Mouse (Mus musculus) embryonic facial prominence, embryonic 14.5 days (tissue): ENCODE measurements around the gene Gtsf1. TPM values are rescaled to one million over a fixed set of nuclear protein-coding genes. Genes with fewer than 3 reads are reported as not detected.

Experiments
- ATAC-seq: fragments of 200-750 bp; cut with Nextera tagmentation; 2 replicates; pipeline ENCODE4 v1.8.0; 2017; ENCODE audit warnings: low read depth, moderate number of reproducible peaks, moderate TSS enrichment
- DNase-seq: peaks from one replicate; pipeline ENCODE4 v3.0.0-alpha.2; 2015; ENCODE audit warnings: low spot score
- H3K27ac ChIP-seq: fragments of 300-500 bp; sonication (generic); replicated peaks from 2 replicates; pipeline ENCODE4 v1.5.1; 2014; ENCODE audit warnings: low read depth, mild to moderate bottlenecking, low read length, moderate library complexity
- H3K27me3 ChIP-seq: fragments of 300-500 bp; sonication (generic); replicated peaks from 2 replicates; pipeline ENCODE4 v1.6.1; 2014; ENCODE audit warnings: low read length; ENCODE audit not compliant: control insufficient read depth, insufficient read depth
- H3K36me3 ChIP-seq: fragments of 300-500 bp; sonication (generic); 2 replicates; pipeline ENCODE4 v1.6.1; 2014; ENCODE audit warnings: low read length, mixed read lengths; ENCODE audit not compliant: control insufficient read depth, insufficient read depth
- H3K4me1 ChIP-seq: fragments of 300-500 bp; sonication (generic); 2 replicates; pipeline ENCODE4 v1.6.1; 2014; ENCODE audit warnings: antibody characterized with exemption, low read length; ENCODE audit not compliant: control insufficient read depth, insufficient read depth
- H3K4me2 ChIP-seq: fragments of 300-500 bp; sonication (generic); 2 replicates; pipeline ENCODE4 v1.6.1; 2014; ENCODE audit warnings: low read depth, mild to moderate bottlenecking, low read length, moderate library complexity, mixed read lengths
- H3K4me3 ChIP-seq: fragments of 300-500 bp; sonication (generic); 2 replicates; pipeline ENCODE4 v1.5.1; 2014; ENCODE audit warnings: low read depth, mild to moderate bottlenecking, low read length
- H3K9ac ChIP-seq: fragments of 300-500 bp; sonication (generic); 2 replicates; pipeline ENCODE4 v1.6.1; 2014; ENCODE audit warnings: low read depth, mild to moderate bottlenecking, low read length, moderate library complexity, mixed read lengths
- H3K9me3 ChIP-seq: fragments of 300-500 bp; sonication (generic); 2 replicates; pipeline ENCODE4 v1.6.1; 2016; ENCODE audit warnings: low read length; ENCODE audit not compliant: control insufficient read depth
- WGBS: fragments of 180-500 bp; shearing (Covaris S2); extraction: QIAGEN DNeasy Blood & Tissue Kit; methylation state at CpG from one replicate; pipeline ENCODE4 v1.1.7; 2014; 5-methylcytosine and 5-hydroxymethylcytosine counted together
- polyA plus RNA-seq: library from polyadenylated mRNA; unstranded; fragments of >200 nt; fragmentation: Nextera tagmentation; extraction: Ambion mirVana; gene quantifications from 2 replicates; pipeline ENCODE4 v1.2.1, GENCODE M21; 2014

The Gtsf1 gene
- polyA plus RNA-seq, 1 experiment from 2014 or later = not detected

- H3K4me3 ChIP-seq = peak overlapping the region; percentile 99
- no peak for ATAC-seq
- peak overlapping the region; percentile 93; the same call in 1 of the 2 replicates for H3K27ac ChIP-seq
- peak overlapping the region; percentile 78 for H3K4me2 ChIP-seq
- peak overlapping the region; percentile 94 for H3K9ac ChIP-seq
- no peak for DNase-seq
- H3K4me1 ChIP-seq = peaks cover 17% of the 10 kb centered on the region
- no peaks in the 10 kb centered on the region for H3K27me3 ChIP-seq
- H3K9me3 ChIP-seq = no peaks in the 10 kb centered on the region
- no peaks in the 10 kb centered on the region for H3K36me3 ChIP-seq
- WGBS = 46% methylated on average over 4 of the region's 4 CpGs
Measured at GRCm38 (mm10) chr15:103364761-103365160, 65.5 kb downstream of the Gtsf1 start.

DNA sequence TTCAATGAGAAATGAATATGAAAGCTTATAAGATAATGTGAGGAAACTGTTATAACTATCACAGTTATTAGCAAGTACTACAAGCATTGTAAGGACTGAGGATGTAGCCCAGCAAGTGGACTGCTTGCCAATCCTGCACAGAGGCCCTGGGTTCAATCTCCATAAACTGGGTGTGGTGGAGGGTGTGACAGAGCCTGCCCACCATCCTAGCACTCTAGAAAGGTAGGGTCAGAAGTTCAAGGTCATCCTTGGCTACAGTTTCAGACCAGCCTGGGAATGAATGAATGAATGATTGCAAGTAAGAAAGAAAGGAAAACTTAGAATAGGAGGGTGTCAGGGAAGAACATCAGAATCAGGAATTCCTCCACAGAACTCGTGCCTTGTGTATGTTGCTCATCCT lies 66.5 kb downstream of the Gtsf1 start:
- no peak for DNase-seq
- Histone ChIP-seq H3K27ac (no peak overlapping the region), H3K4me1 (peaks cover 25% of the 10 kb centered on the region), H3K4me3 (no peak overlapping the region), H3K4me2 (no peak overlapping the region), H3K9ac (no peak overlapping the region), H3K36me3 (no peaks in the 10 kb centered on the region), H3K9me3 (no peaks in the 10 kb centered on the region), H3K27me3 (no peaks in the 10 kb centered on the region)
- ATAC-seq = no peak
- 71% methylated on average over 1 of the region's 1 CpGs for WGBS

GRCm38 (mm10) chr15:103362950-103363349 lies 67.3 kb downstream of the Gtsf1 start:
- H3K9me3 ChIP-seq = no peaks in the 10 kb centered on the region
- no peak overlapping the region for H3K4me3 ChIP-seq
- no peaks in the 10 kb centered on the region for H3K36me3 ChIP-seq
- DNase-seq (no peak), ATAC-seq (no peak)
- no peaks in the 10 kb centered on the region for H3K27me3 ChIP-seq
- H3K27ac ChIP-seq = no peak overlapping the region
- 89% methylated on average over 3 of the region's 3 CpGs for WGBS
- H3K9ac ChIP-seq = no peak overlapping the region
- peaks cover 31% of the 10 kb centered on the region for H3K4me1 ChIP-seq
- H3K4me2 ChIP-seq = no peak overlapping the region

GRCm38 (mm10) chr15:103362333-103362732 lies 67.9 kb downstream of the Gtsf1 start:
- Histone ChIP-seq H3K36me3 (no peaks in the 10 kb centered on the region), H3K27me3 (no peaks in the 10 kb centered on the region), H3K27ac (no peak overlapping the region), H3K4me1 (peaks cover 31% of the 10 kb centered on the region), H3K4me3 (no peak overlapping the region), H3K4me2 (no peak overlapping the region), H3K9me3 (no peaks in the 10 kb centered on the region), H3K9ac (no peak overlapping the region)
- DNase-seq (no peak), ATAC-seq (no peak)
- 90% methylated on average over 6 of the region's 7 CpGs for WGBS

GRCm38 (mm10) chr15:103361269-103361668 lies 69.0 kb downstream of the Gtsf1 start:
- WGBS = 53% methylated on average over 1 of the region's 1 CpGs
- H3K36me3 ChIP-seq = peaks cover 10% of the 10 kb centered on the region
- no peak overlapping the region for H3K27ac ChIP-seq
- H3K27me3 ChIP-seq = no peaks in the 10 kb centered on the region
- ATAC-seq = no peak
- H3K9me3 ChIP-seq = no peaks in the 10 kb centered on the region
- no peak for DNase-seq
- no peak overlapping the region for H3K9ac ChIP-seq
- H3K4me3 ChIP-seq = no peak overlapping the region
- H3K4me1 ChIP-seq = peaks cover 26% of the 10 kb centered on the region
- H3K4me2 ChIP-seq = no peak overlapping the region

- no peak for ATAC-seq
- peak overlapping the region; percentile 87 for H3K27ac ChIP-seq
- WGBS = 93% methylated on average over 5 of the region's 5 CpGs
Measured at GRCm38 (mm10) chr15:103359869-103360602, 70.2 kb downstream of the Gtsf1 start.

DNA sequence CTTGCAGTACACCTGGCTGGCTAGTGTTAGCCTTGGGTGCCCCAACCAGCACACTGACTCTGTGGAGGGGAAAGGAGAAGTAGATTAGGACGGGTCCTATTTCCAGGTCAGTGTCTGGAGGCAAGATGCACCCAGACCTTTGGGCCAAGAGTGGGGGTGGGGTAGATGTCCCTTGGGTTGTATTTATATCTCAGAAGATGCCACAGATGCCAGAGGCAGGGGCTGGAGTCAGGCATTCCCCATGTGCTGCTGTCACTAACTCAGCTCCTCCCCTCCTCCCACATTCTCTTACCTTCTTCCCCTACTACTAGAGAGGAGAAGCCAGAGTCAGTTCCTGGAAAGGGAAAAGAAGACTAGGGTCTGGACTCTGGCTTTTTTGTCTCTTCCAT lies 71.2 kb downstream of the Gtsf1 start:
- Histone ChIP-seq H3K36me3 (peaks cover 31% of the 10 kb centered on the region), H3K4me1 (peaks cover 15% of the 10 kb centered on the region), H3K9ac (no peak overlapping the region), H3K9me3 (no peaks in the 10 kb centered on the region), H3K27me3 (no peaks in the 10 kb centered on the region), H3K4me3 (no peak overlapping the region), H3K4me2 (no peak overlapping the region), H3K27ac (peak overlapping the region; percentile 87; the same call in 1 of the 2 replicates)
- WGBS = 0% methylated on average over 1 of the region's 1 CpGs
- DNase-seq = peak; percentile 57
- peak; percentile 50; the same call in 1 of the 2 replicates for ATAC-seq

More at GRCm38 (mm10) chr15:103359869-103360602, 70.2 kb downstream of the Gtsf1 start:
- H3K9ac ChIP-seq = no peak overlapping the region
- no peaks in the 10 kb centered on the region for H3K9me3 ChIP-seq
- H3K4me2 ChIP-seq = no peak overlapping the region
- H3K27me3 ChIP-seq = no peaks in the 10 kb centered on the region
- H3K4me3 ChIP-seq = no peak overlapping the region
- no peak for DNase-seq
- H3K4me1 ChIP-seq = peaks cover 24% of the 10 kb centered on the region
- H3K36me3 ChIP-seq = peaks cover 22% of the 10 kb centered on the region

- ATAC-seq = peak; percentile 72
- Histone ChIP-seq H3K4me2 (no peak overlapping the region), H3K4me1 (peaks cover 14% of the 10 kb centered on the region), H3K9ac (peak overlapping the region; percentile 51), H3K27me3 (no peaks in the 10 kb centered on the region), H3K9me3 (no peaks in the 10 kb centered on the region), H3K4me3 (no peak overlapping the region), H3K27ac (peak overlapping the region; percentile 87), H3K36me3 (peaks cover 37% of the 10 kb centered on the region)
- DNase-seq = peak; percentile 74
- WGBS = 22% methylated on average over 3 of the region's 4 CpGs
Measured at GRCm38 (mm10) chr15:103358278-103359121, 71.8 kb downstream of the Gtsf1 start.
